Mouse (Mus musculus): ENCODE measurements around the gene Vmn1r239-ps.
A peak's percentile ranks its signal among the peaks of the same experiment; 100 is the strongest.
"Not testable (repeated sequence)": the region's sequence is repeated elsewhere in the genome, so short reads cannot be mapped to it uniquely, and the experiment has no call there.

The Vmn1r239-ps gene

GRCm38 (mm10) chrX:147453610-147454009 is at the start of gene Vmn1r239-ps:
TSS of gene Vmn1r239-ps (minus strand) at chrX:147453710.
- DNase-seq (ENCODE audit: low spot score in 2 of 2), result not testable (repeated sequence)

GRCm38 (mm10) chrX:147489551-147489950 is 36.0 kb upstream of the Vmn1r239-ps start:
- no peak for DNase-seq (ENCODE audit: low spot score in 2 of 2)

GRCm38 (mm10) chrX:147443386-147443785 is 10.1 kb downstream of the Vmn1r239-ps start:
- DNase-seq (ENCODE audit: low spot score in 2 of 2), result peak in 1 of 2 experiments; percentile 5

DNA sequence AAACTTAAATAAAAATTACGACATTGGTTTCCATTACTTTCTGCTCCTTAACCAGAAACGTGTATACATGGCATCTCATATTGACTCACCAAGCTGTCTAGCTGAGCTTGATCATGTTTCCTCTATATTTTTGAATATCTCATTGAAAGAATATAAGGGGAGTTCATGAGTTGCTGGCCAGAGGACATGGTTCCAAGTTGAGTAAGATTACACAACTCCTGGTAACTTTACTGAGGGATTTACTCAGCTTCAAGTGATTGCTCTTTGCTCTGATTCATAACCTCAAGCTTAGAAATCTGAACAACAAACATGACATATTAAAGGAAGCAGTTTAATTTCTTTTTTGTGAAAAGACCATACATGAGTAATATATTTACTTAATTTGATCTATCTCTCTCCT is 18.1 kb downstream of the Vmn1r239-ps start:
- no peak for DNase-seq (ENCODE audit: low spot score in 2 of 2)

- peak; percentile 13 to 65 for DNase-seq (ENCODE audit: low spot score in 2 of 2)
Observed at GRCm38 (mm10) chrX:147429753-147430152, 23.8 kb downstream of the Vmn1r239-ps start.

GRCm38 (mm10) chrX:147429129-147429528 is 24.4 kb downstream of the Vmn1r239-ps start, which contains the start of gene Il13ra2:
TSS of gene Il13ra2 (minus strand) at chrX:147429192.
- DNase-seq (ENCODE audit: low spot score in 2 of 2), result no peak
